Mouse (Mus musculus) lung, adult 18-20 months (tissue): ENCODE measurements around the gene Esp22.
"Not testable (repeated sequence)": the region's sequence is repeated elsewhere in the genome, so short reads cannot be mapped to it uniquely, and the experiment has no call there.

Source experiments
- DNase-seq, 2 experiments: peaks; one replicate each; pipeline ENCODE4 v3.0.0; 2022; ENCODE audit warnings: mixed read lengths in 2 of 2

The Esp22 gene

DNA sequence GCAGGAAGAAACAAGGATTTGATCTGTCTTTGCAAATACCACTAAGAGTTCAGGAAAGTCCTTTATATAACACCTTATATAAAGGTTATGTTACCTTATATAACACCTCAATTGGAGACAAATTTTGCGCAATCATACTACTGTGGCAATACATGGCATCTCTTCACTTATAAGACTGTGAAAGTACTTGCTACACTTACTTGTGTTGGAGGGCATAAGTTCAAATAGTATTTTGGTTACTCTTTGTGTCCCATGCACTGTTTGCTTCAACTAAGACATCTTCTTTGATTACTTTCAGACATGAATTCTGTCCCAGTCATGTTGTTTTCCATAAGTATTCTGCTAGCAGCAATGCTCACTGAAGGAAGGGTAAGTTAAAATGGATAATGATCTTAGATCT lies at the start of gene Esp22:
TSS of gene Esp22 (plus strand) at position 301 of the 400 bp plus-strand sequence.
- no peak for DNase-seq

DNA sequence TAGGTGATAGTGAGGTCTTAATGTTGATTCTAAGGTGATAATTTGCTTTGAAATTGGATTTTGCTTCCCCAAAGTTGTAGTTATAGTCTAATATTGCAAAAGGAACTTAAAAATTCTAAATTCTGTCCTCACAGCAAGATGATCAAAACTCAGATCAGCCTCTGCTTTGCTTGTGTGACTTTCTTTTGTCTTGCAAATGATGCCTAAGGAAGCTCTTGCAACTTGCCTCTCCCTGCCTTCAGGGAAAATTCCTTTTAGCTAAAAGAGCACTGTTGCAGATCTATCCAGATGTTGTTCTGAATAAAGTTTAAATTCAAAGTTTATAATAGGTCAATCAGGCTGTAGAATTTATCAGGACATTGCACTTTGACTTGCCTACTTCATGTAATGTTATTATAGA lies 31.5 kb upstream of the Esp22 start:
- no peak for DNase-seq

DNA sequence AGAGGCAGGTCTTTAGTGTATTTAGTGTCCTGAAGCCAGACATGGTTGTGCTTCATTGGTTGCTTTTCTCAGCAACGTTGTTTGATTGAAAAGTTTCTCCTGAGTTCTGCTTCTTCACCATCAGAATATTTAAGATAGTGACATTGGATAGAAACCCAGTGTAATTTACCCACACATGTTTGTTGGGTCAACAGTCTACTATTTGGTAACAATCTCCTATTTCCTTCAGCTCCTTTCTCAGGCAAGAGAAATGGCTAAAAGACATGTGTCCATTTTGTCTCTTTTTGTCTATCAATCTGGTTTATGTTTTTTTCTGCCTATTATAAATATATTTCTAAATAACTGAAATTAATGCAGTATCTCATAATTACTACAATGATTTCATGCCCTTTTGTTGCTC lies 18.2 kb upstream of the Esp22 start, which contains the start of gene Esp23:
TSS of gene Esp23 (minus strand) at position 101 of the 400 bp plus-strand sequence.
- DNase-seq: no peak

DNA sequence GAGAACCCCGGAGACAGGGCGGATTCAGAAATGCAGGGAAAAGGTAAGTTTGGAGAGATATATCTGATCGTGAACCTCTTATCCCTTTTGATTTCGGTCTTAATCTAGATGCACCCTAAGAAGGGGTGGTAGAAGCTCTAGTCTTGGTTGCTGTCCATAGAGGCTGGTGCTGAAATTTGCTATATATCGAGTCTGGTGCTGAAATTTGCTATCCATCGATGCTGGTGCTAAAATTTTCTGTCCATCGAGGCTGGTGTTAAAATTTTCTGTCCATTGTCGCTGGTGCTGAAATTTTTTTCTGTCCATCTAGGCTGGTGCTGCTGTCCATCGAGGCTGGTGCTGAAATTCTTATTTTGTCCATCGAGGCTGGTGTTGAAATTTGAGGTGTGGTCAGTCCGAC lies 12.0 kb downstream of the Esp22 start:
- not testable (repeated sequence) for DNase-seq

DNA sequence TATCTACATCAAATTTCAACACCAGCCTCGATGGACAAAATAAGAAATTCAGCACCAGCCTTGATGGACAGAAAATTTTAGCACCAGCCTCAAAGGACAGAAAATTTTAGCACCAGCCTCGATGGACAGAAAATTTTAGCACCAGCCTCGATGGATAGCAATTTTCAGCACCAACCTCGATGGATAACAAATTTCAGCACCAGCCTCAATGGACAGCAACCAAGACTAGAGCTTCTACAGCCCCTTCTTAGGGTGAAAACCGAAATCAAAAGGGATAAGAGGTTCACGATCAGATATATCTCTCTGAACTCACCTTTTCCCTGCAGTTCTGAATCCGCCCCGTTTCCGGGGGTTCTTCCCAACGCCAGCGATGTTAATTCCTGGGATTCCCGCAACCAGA lies 34.0 kb downstream of the Esp22 start:
- DNase-seq: not testable (repeated sequence)
